15 mouse cellular contexts compared by ENCODE assay signal in the genomic region with DNA sequence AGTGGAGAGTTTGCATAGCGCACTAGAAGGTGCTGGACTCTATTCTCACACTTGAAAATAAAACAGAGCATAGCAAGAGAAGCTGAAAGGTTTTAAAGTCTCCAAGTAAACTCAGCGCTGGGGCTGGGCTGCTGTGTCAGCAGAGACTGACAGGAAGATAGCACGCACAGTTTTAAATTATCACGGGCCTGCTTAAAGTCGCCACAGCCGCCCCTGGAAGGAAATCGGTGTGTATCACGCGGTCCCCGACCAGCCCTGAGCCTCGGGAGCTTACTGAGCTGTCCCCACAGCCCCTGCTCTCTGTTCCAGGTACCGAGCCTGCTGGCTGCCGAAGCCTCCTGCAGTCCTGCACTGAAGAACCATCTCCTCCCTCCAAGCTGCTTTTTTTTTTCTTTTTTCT. TPM values are rescaled to one million over a fixed set of nuclear protein-coding genes. Genes with fewer than 3 reads are reported as not detected.
A peak's percentile ranks its signal among the peaks of the same experiment; 100 is the strongest.
DNase-seq lines count a peak whose midpoint lies in the region; ATAC-seq lines count a peak whose summit lies in the region.
"Had no signal": no experiment of that assay in that cellular context is flagged by ENCODE, and none has a peak within 500 bp of the region (broad histone marks: within the 10 kb centered on the region; RNA-seq: fewer than 3 reads in every experiment).

No protein-coding gene starts in this region.

- no peaks in the 10 kb centered on the region for H3K9me3 ChIP-seq in heart, embryonic 14.5 days (ENCODE audit: control insufficient read depth, low read length)
- no peaks in the 10 kb centered on the region for H3K9me3 ChIP-seq in embryonic facial prominence, embryonic 15.5 days (replicated peaks)
- no peaks in the 10 kb centered on the region for H3K9me3 ChIP-seq in liver, embryonic 13.5 days (replicated peaks)
- H3K9me3 ChIP-seq: hindbrain, embryonic 12.5 days; midbrain, embryonic 13.5 days; neural tube, embryonic 13.5 days had no signal

- no peak for ATAC-seq in heart, embryonic 14.5 days (ENCODE audit: insufficient number of reproducible peaks, insufficient read depth, low FRiP score, low read depth)
- no peak for ATAC-seq in embryonic facial prominence, embryonic 15.5 days (ENCODE audit: insufficient number of reproducible peaks, low FRiP score, low TSS enrichment, low read depth)
- ATAC-seq in liver, embryonic 13.5 days (ENCODE audit: low read depth), result peak; percentile 74
- ATAC-seq: midbrain, embryonic 13.5 days had no signal

- H3K9ac ChIP-seq in heart, embryonic 14.5 days (ENCODE audit: low read length), result no peak overlapping the region
- no peak overlapping the region for H3K9ac ChIP-seq in embryonic facial prominence, embryonic 15.5 days
- H3K9ac ChIP-seq in liver, embryonic 13.5 days, result peak overlapping the region; percentile 27
- H3K9ac ChIP-seq: hindbrain, embryonic 12.5 days; midbrain, embryonic 13.5 days; neural tube, embryonic 13.5 days had no signal

- H3K36me3 ChIP-seq in heart, embryonic 14.5 days (ENCODE audit: control insufficient read depth, insufficient read depth, low read length), result no peaks in the 10 kb centered on the region
- no peaks in the 10 kb centered on the region for H3K36me3 ChIP-seq in embryonic facial prominence, embryonic 15.5 days
- peaks cover 11% of the 10 kb centered on the region for H3K36me3 ChIP-seq in liver, embryonic 13.5 days
- H3K36me3 ChIP-seq: hindbrain, embryonic 12.5 days; midbrain, embryonic 13.5 days; neural tube, embryonic 13.5 days had no signal

- peaks cover 47 to 57% of the 10 kb centered on the region in 2 experiments for H3K4me1 ChIP-seq in heart, embryonic 14.5 days (ENCODE audit: control insufficient read depth in 2 of 2, insufficient read depth in 2 of 2, low read length in 2 of 2)
- H3K4me1 ChIP-seq in embryonic facial prominence, embryonic 15.5 days, result peaks cover 56% of the 10 kb centered on the region
- peaks cover 73% of the 10 kb centered on the region for H3K4me1 ChIP-seq in liver, embryonic 13.5 days (replicated peaks)

- H3K4me3 ChIP-seq in heart, embryonic 14.5 days (ENCODE audit: control insufficient read depth in 1 of 2, insufficient read depth in 1 of 2, low read depth in 1 of 2, low read length in 2 of 2), result no peak overlapping the region
- no peak overlapping the region for H3K4me3 ChIP-seq in embryonic facial prominence, embryonic 15.5 days (replicated peaks)
- no peak overlapping the region for H3K4me3 ChIP-seq in liver, embryonic 13.5 days (replicated peaks)
- H3K4me3 ChIP-seq: hindbrain, embryonic 12.5 days; midbrain, embryonic 13.5 days; neural tube, embryonic 13.5 days had no signal

- H3K27ac ChIP-seq in heart, embryonic 14.5 days (replicated peaks in 1 of 2; ENCODE audit: control insufficient read depth in 1 of 2, insufficient read depth in 1 of 2, low read depth in 2 of 2, low read length in 2 of 2), result peak overlapping the region in 1 of 2 experiments; percentile 27; a peak in 1 of 4 replicates
- H3K27ac ChIP-seq in embryonic facial prominence, embryonic 15.5 days (replicated peaks), result peak overlapping the region; percentile 22; the same call in 1 of the 2 replicates
- peak overlapping the region; percentile 76 for H3K27ac ChIP-seq in liver, embryonic 13.5 days
- H3K27ac ChIP-seq: hindbrain, embryonic 12.5 days; midbrain, embryonic 13.5 days; neural tube, embryonic 13.5 days had no signal

- H3K4me2 ChIP-seq in heart, embryonic 14.5 days (ENCODE audit: low read length), result peak overlapping the region; percentile 8; the same call in 1 of the 2 replicates
- H3K4me2 ChIP-seq in embryonic facial prominence, embryonic 15.5 days (replicated peaks), result no peak overlapping the region
- H3K4me2 ChIP-seq in liver, embryonic 13.5 days, result peak overlapping the region; percentile 15; the same call in 1 of the 2 replicates
- H3K4me2 ChIP-seq: hindbrain, embryonic 12.5 days; midbrain, embryonic 13.5 days; neural tube, embryonic 13.5 days had no signal

- DNase-seq in heart, adult 8-10 months (ENCODE audit: low spot score), result no peak
- DNase-seq in 416B (ENCODE audit: low read depth), result peak; percentile 57
- DNase-seq in liver, embryonic 13.5 days, result peak; percentile 34
- no peak for DNase-seq in cerebellum, adult 9-11 months
- DNase-seq in kidney, adult 11 months, result no peak
- no peak for DNase-seq in left cerebral cortex, adult 8-10 months (ENCODE audit: low spot score in 2 of 2)
- DNase-seq: adrenal gland, postnatal 14 days; gastrocnemius, postnatal 14 days; lung, adult 2 months; right cerebral cortex, adult 18-20 months had no signal

- H3K27me3 ChIP-seq in heart, embryonic 14.5 days (ENCODE audit: control insufficient read depth, insufficient read depth, low read length), result no peaks in the 10 kb centered on the region
- no peaks in the 10 kb centered on the region for H3K27me3 ChIP-seq in embryonic facial prominence, embryonic 15.5 days
- no peaks in the 10 kb centered on the region for H3K27me3 ChIP-seq in liver, embryonic 13.5 days
- H3K27me3 ChIP-seq: hindbrain, embryonic 12.5 days; midbrain, embryonic 13.5 days; neural tube, embryonic 13.5 days had no signal

- 26% methylated on average over 13 of the region's 13 CpGs for WGBS in heart, embryonic 14.5 days
- 41% methylated on average over 13 of the region's 13 CpGs for WGBS in embryonic facial prominence, embryonic 15.5 days
- 11% methylated on average over 13 of the region's 13 CpGs for WGBS in liver, embryonic 13.5 days (ENCODE audit: insufficient replicate concordance)

RNA-seq across cellular contexts. Expression of a gene that starts 32.5 kb away (rescaled TPM):
- 5.6 and 6.5 TPM in 2 replicates for polyA plus RNA-seq in heart, embryonic 14.5 days (2014; fragmentation: Nextera tagmentation; extraction: Ambion mirVana)
- total RNA-seq in heart, adult 8-10 months (2022), result 10 to 100 TPM; 16.0 to 21.9 (median 16.5) TPM
- polyA plus RNA-seq in embryonic facial prominence, embryonic 15.5 days (2015; fragmentation: Nextera tagmentation; extraction: Ambion mirVana), result 11.0 and 11.2 TPM in 2 replicates
- 2.7 and 3.1 TPM in 2 replicates for polyA plus RNA-seq in liver, embryonic 13.5 days (2015; fragmentation: Nextera tagmentation; extraction: Ambion mirVana)
- 10 to 100 TPM; 52.8 to 59.1 (median 55.7) TPM for total RNA-seq in left cerebral cortex, adult 8-10 months (2022)

RNA-seq across cellular contexts. Expression of a gene that starts 48.7 kb away (rescaled TPM):
- polyA plus RNA-seq in heart, embryonic 14.5 days (2014; fragmentation: Nextera tagmentation; extraction: Ambion mirVana), result 16.9 and 17.3 TPM in 2 replicates
- total RNA-seq in heart, adult 8-10 months (2022), result 10 to 100 TPM; 77.3 to 94.3 (median 79.2) TPM
- polyA plus RNA-seq in embryonic facial prominence, embryonic 15.5 days (2015; fragmentation: Nextera tagmentation; extraction: Ambion mirVana), result 17.0 and 17.2 TPM in 2 replicates
- polyA plus RNA-seq in liver, embryonic 13.5 days (2015; fragmentation: Nextera tagmentation; extraction: Ambion mirVana), result 5.5 and 7.1 TPM in 2 replicates
- 10 to 100 TPM; 53.6 to 58.0 (median 54.3) TPM for total RNA-seq in left cerebral cortex, adult 8-10 months (2022)

Comparison
In these comparisons a context has a peak if more than half of its experiments do, and no peak if none do; other contexts are left out.
1. DNase-seq: peak in 416B (single experiment) and liver, embryonic 13.5 days (single experiment); none in heart, adult 8-10 months (single experiment), cerebellum, adult 9-11 months (single experiment), kidney, adult 11 months (single experiment) and left cerebral cortex, adult 8-10 months (0 of 2).